ENCODE assay signal across 24 mouse cellular contexts in genomic region chr8:115199204-115199603, GRCm38 (mm10).
DNase-seq lines count a peak whose midpoint lies in the region; ATAC-seq lines count a peak whose summit lies in the region.
"Had no signal": no experiment of that assay in that cellular context is flagged by ENCODE, and none has a peak within 500 bp of the region (broad histone marks: within the 10 kb centered on the region; RNA-seq: fewer than 3 reads in every experiment).

No protein-coding gene starts in this region.

- no peaks in the 10 kb centered on the region for H3K9me3 ChIP-seq in forebrain, embryonic 14.5 days (replicated peaks; ENCODE audit: control insufficient read depth, low read length)
- peaks cover 9% of the 10 kb centered on the region; the same call in 1 of the 2 replicates for H3K9me3 ChIP-seq in forebrain, embryonic 10.5 days
- no peaks in the 10 kb centered on the region for H3K9me3 ChIP-seq in lung, embryonic 15.5 days
- H3K9me3 ChIP-seq: embryonic facial prominence, embryonic 15.5 days; hindbrain, embryonic 12.5 days had no signal

- no peaks in the 10 kb centered on the region for H3K36me3 ChIP-seq in forebrain, embryonic 14.5 days (ENCODE audit: control insufficient read depth, insufficient read depth, low read length)
- H3K36me3 ChIP-seq in forebrain, embryonic 10.5 days (replicated peaks): no peaks in the 10 kb centered on the region
- H3K36me3 ChIP-seq in lung, embryonic 15.5 days: no peaks in the 10 kb centered on the region
- H3K36me3 ChIP-seq: embryonic facial prominence, embryonic 15.5 days; hindbrain, embryonic 12.5 days; liver, embryonic 12.5 days had no signal

- H3K9ac ChIP-seq in forebrain, embryonic 14.5 days (ENCODE audit: low read length): no peak overlapping the region
- H3K9ac ChIP-seq in lung, embryonic 15.5 days: no peak overlapping the region
- H3K9ac ChIP-seq: embryonic facial prominence, embryonic 15.5 days; hindbrain, embryonic 12.5 days; liver, embryonic 12.5 days had no signal

- H3K4me3 ChIP-seq in forebrain, embryonic 14.5 days (ENCODE audit: low read depth, low read length): no peak overlapping the region
- no peak overlapping the region for H3K4me3 ChIP-seq in forebrain, embryonic 10.5 days
- no peak overlapping the region for H3K4me3 ChIP-seq in lung, embryonic 15.5 days
- H3K4me3 ChIP-seq: embryonic facial prominence, embryonic 15.5 days; hindbrain, embryonic 12.5 days; left cerebral cortex, adult 2 months; liver, embryonic 12.5 days; megakaryocyte, embryonic 14.5 days; myocyte had no signal

- no peak overlapping the region for H3K4me2 ChIP-seq in forebrain, embryonic 14.5 days (ENCODE audit: low read length)
- H3K4me2 ChIP-seq in lung, embryonic 15.5 days: peak overlapping the region; percentile 19; the same call in 1 of the 2 replicates
- H3K4me2 ChIP-seq: embryonic facial prominence, embryonic 15.5 days; hindbrain, embryonic 12.5 days; liver, embryonic 12.5 days had no signal

- H3K27ac ChIP-seq in forebrain, embryonic 14.5 days (ENCODE audit: low read depth, low read length): no peak overlapping the region
- no peak overlapping the region for H3K27ac ChIP-seq in forebrain, embryonic 10.5 days
- no peak overlapping the region for H3K27ac ChIP-seq in lung, embryonic 15.5 days
- H3K27ac ChIP-seq: embryonic facial prominence, embryonic 15.5 days; hindbrain, embryonic 12.5 days; left cerebral cortex, adult 2 months; liver, embryonic 12.5 days had no signal

- H3K27me3 ChIP-seq in forebrain, embryonic 14.5 days (replicated peaks; ENCODE audit: control insufficient read depth, insufficient read depth, low read length): no peaks in the 10 kb centered on the region; the same call in 1 of the 2 replicates
- H3K27me3 ChIP-seq in forebrain, embryonic 10.5 days (ENCODE audit: poor library complexity, severe bottlenecking): peaks cover 44% of the 10 kb centered on the region
- H3K27me3 ChIP-seq in lung, embryonic 15.5 days: peaks cover 7% of the 10 kb centered on the region; the same call in 1 of the 2 replicates
- H3K27me3 ChIP-seq: megakaryocyte, embryonic 14.5 days had no signal

- DNase-seq in forebrain, embryonic 14.5 days (ENCODE audit: low spot score): peak; percentile 61
- no peak for DNase-seq in forebrain, embryonic 10.5 days (ENCODE audit: extremely low spot score, low spot score)
- DNase-seq in lung, postnatal 25 days (ENCODE audit: low spot score): no peak
- DNase-seq in ES-CJ7 (ENCODE audit: low read depth, low spot score): peak; percentile 85
- peak; percentile 76 for DNase-seq in ZHBTc4 (ENCODE audit: low read depth, low spot score)
- DNase-seq in testis, postnatal 14 days (ENCODE audit: low spot score): no peak
- DNase-seq: adrenal gland, postnatal 10 days; cerebellum, postnatal 14 days; gastrocnemius, postnatal 14 days; heart, adult 18-20 months; kidney, adult 18-20 months; kidney, postnatal 25 days; left cerebral cortex, postnatal 4 days; lung, adult 2 months; right cerebral cortex, postnatal 25 days; thymus, adult 18-20 months; thymus, postnatal 4 days had no signal

- 4% methylated on average over 4 of the region's 4 CpGs for WGBS in forebrain, embryonic 14.5 days
- 14% methylated on average over 4 of the region's 4 CpGs for WGBS in forebrain, embryonic 10.5 days
- 29% methylated on average over 4 of the region's 4 CpGs for WGBS in lung, embryonic 15.5 days

- no peak for ATAC-seq in forebrain, embryonic 14.5 days
- no peak for ATAC-seq in lung, embryonic 15.5 days (ENCODE audit: borderline replicate concordance, extremely low read depth, low FRiP score, low TSS enrichment)
- ATAC-seq: liver, embryonic 12.5 days had no signal

- H3K4me1 ChIP-seq in forebrain, embryonic 14.5 days (ENCODE audit: control insufficient read depth, insufficient read depth, low read length): peaks cover 6% of the 10 kb centered on the region; the same call in 1 of the 2 replicates
- peaks cover 37% of the 10 kb centered on the region for H3K4me1 ChIP-seq in forebrain, embryonic 10.5 days
- peaks cover 12% of the 10 kb centered on the region for H3K4me1 ChIP-seq in lung, embryonic 15.5 days
- H3K4me1 ChIP-seq: hindbrain, embryonic 12.5 days; liver, embryonic 12.5 days; megakaryocyte, embryonic 14.5 days had no signal

Comparison
In these comparisons a context has a peak if more than half of its experiments do, and no peak if none do; other contexts are left out.
1. DNase-seq: peak in forebrain, embryonic 14.5 days (single experiment), ES-CJ7 (single experiment) and ZHBTc4 (single experiment); none in forebrain, embryonic 10.5 days (single experiment), lung, postnatal 25 days (single experiment) and testis, postnatal 14 days (single experiment).